Mouse (Mus musculus) brown adipose tissue, adult 24 weeks (tissue): ENCODE measurements around the gene Ethe1. TPM values are rescaled to one million over a fixed set of nuclear protein-coding genes. Genes with fewer than 3 reads are reported as not detected.

Experiments
- H3K27ac ChIP-seq: fragments of 200-500 bp; replicated peaks from 2 replicates; pipeline ENCODE4 v1.5.1; 2012; ENCODE audit warnings: low read depth, mild to moderate bottlenecking, low read length
- H3K4me1 ChIP-seq: fragments of 200-500 bp; 2 replicates; pipeline ENCODE4 v1.6.1; 2012; ENCODE audit warnings: low read length, mixed read lengths; ENCODE audit not compliant: control insufficient read depth, insufficient read depth, insufficient read length
- H3K4me3 ChIP-seq: fragments of 200-500 bp; 2 replicates; pipeline ENCODE4 v1.5.1; 2012; ENCODE audit warnings: low read depth, mild to moderate bottlenecking, low read length, moderate library complexity; ENCODE audit not compliant: insufficient read depth
- polyA plus RNA-seq: library from polyadenylated mRNA; stranded (reverse); fragments of >200 nt; gene quantifications from 2 replicates; pipeline ENCODE4 v1.2.4, GENCODE M21; 2012; ENCODE audit not compliant: missing spikeins, insufficient read depth, insufficient read length

Gene Ethe1
- polyA plus RNA-seq = 17.2 and 20.4 TPM in 2 replicates

- peak within 1 kb of the TSS; percentile 29; the same call in 1 of the 2 replicates for H3K4me3 ChIP-seq
- H3K27ac ChIP-seq = no peak within 1 kb of the TSS
- peaks cover 4% of the 10 kb centered on the region; the same call in 1 of the 2 replicates for H3K4me1 ChIP-seq
Observed at GRCm38 (mm10) chr7:24587330-24588105, at the start of gene Ethe1, which contains the start of gene Zfp575. Gene Ethe1, plus strand, starts transcription at chr7:24587543. Gene Zfp575, minus strand, starts transcription at chr7:24587641.

DNA sequence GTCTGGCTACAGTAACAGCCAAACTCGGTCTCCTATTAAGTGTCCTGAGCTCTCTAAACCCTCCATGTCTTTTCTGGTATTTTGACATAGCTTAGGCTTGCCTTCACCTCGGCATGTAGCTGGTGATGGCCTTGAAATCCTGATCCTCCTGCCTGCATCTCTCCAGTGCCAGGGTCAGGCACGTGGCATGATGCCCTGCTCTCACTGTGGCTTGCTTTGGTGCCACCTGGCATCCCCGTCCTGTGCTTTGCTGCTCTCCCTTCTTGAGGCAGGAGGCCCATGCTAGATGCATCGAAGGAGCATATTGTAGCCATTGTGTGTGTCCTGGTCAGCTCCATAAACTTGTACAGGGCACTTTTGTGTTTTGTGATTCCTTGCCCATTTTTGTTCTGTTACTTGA, 49.8 kb upstream of the Ethe1 start:
- Histone ChIP-seq H3K4me1 (no peaks in the 10 kb centered on the region), H3K27ac (no peak overlapping the region), H3K4me3 (no peak overlapping the region)

GRCm38 (mm10) chr7:24538154-24538553, 49.2 kb upstream of the Ethe1 start:
- Histone ChIP-seq H3K4me1 (no peaks in the 10 kb centered on the region), H3K27ac (no peak overlapping the region), H3K4me3 (peak overlapping the region; percentile 25; the same call in 1 of the 2 replicates)

- no peak overlapping the region for H3K27ac ChIP-seq
- no peak overlapping the region for H3K4me3 ChIP-seq
- H3K4me1 ChIP-seq = no peaks in the 10 kb centered on the region
Observed at GRCm38 (mm10) chr7:24538701-24539100, 48.6 kb upstream of the Ethe1 start.

DNA sequence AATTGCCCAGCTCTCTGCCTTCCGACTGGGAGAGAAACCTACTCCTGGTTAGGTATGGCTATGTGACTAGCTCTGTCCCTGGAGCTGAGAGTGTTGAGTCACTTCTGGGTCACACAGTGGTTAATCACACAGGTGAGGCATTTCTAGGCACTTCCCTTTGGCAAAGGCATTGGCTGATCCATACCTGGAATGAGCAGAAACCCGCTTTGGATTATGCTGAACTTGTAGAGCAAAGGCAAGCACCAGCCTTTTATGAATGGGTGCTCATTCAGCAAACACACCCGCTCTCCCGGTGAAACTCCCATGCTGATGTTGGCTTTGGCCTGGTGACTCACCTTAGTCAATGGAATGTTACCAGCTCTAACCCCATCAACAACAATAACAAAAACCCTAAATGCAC, 47.7 kb upstream of the Ethe1 start:
- Histone ChIP-seq H3K27ac (no peak overlapping the region), H3K4me3 (no peak overlapping the region), H3K4me1 (no peaks in the 10 kb centered on the region)

DNA sequence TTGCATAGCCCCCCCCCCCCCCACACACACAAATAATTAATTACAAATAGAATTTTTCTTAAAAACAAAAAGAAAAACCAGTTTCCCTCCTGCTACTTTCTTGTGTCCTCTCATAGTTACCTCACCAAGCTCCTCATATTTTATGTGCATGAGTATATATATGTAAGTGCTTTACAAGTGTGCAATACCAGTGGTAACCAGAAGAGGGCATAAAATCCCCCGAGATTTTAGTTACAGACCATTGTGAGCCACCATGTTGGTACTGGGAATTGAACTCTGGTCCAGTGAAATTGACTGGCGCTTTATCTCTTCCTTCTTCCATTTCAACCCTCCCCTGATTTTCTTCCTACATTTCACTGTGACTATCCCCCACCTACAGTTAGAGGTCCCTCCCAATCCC, 42.8 kb upstream of the Ethe1 start:
- no peaks in the 10 kb centered on the region; the same call in 1 of the 2 replicates for H3K4me1 ChIP-seq
- H3K27ac ChIP-seq = no peak overlapping the region
- no peak overlapping the region for H3K4me3 ChIP-seq

GRCm38 (mm10) chr7:24546068-24546614, 41.2 kb upstream of the Ethe1 start, which contains the start of the genes Pinlyp and Xrcc1:
Gene Pinlyp, minus strand, starts transcription at chr7:24546118.
Gene Xrcc1, plus strand, starts transcription at chr7:24546289.
- Histone ChIP-seq H3K4me3 (peak within 1 kb of the TSS; percentile 81), H3K4me1 (no peaks in the 10 kb centered on the region; the same call in 1 of the 2 replicates), H3K27ac (peak within 1 kb of the TSS; percentile 64)

GRCm38 (mm10) chr7:24546634-24547389, 40.5 kb upstream of the Ethe1 start:
- Histone ChIP-seq H3K4me1 (no peaks in the 10 kb centered on the region; the same call in 1 of the 2 replicates), H3K27ac (peak overlapping the region; percentile 64), H3K4me3 (peak overlapping the region; percentile 81)

GRCm38 (mm10) chr7:24547534-24548036, 39.8 kb upstream of the Ethe1 start:
- peak overlapping the region; percentile 81 for H3K4me3 ChIP-seq
- peaks cover 3% of the 10 kb centered on the region; the same call in 1 of the 2 replicates for H3K4me1 ChIP-seq
- no peak overlapping the region for H3K27ac ChIP-seq

- H3K4me1 ChIP-seq = peaks cover 3% of the 10 kb centered on the region; the same call in 1 of the 2 replicates
- no peak overlapping the region for H3K27ac ChIP-seq
- no peak overlapping the region for H3K4me3 ChIP-seq
Observed at GRCm38 (mm10) chr7:24551985-24552759, 35.2 kb upstream of the Ethe1 start.

DNA sequence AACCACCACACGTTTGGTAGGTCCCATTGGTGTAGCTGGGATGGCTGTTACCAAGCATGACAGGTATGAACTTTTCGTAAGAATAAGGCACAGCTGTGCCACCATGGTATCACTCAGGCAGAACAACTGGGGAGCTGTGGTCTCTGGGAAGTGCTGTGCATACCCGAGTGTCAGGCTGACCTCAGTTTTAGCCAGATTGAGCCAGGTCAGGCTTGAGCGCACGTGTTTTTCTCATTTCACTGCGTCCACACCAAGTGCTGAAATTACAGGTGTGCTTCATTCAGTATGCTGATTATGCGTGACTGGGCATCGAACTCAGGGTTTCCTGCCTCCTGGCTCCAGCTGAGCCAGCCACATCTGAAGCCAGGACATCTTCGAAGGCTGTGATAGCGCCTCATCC, 31.6 kb upstream of the Ethe1 start:
- H3K27ac ChIP-seq = no peak overlapping the region
- peaks cover 3% of the 10 kb centered on the region; the same call in 1 of the 2 replicates for H3K4me1 ChIP-seq
- no peak overlapping the region for H3K4me3 ChIP-seq

DNA sequence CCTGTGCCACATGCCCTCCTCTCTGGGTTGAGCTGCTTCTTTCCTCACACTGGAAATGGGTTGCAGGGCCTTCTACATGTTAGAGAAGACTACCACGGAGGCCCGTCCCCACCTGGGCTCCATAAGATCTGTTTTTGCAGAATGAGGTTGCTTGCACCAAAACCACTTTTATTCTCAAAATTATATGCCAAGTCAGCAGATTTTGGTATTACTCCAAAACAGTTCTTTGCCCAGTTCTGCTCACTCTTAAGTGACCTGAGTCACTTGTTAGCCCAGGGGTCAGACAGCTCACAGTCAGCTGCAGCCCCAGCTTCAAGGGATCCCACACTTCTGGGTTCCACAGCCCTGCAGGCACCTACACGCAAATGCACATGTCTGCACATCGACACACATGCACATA, 25.9 kb upstream of the Ethe1 start:
- no peak overlapping the region for H3K27ac ChIP-seq
- no peak overlapping the region for H3K4me3 ChIP-seq
- H3K4me1 ChIP-seq = no peaks in the 10 kb centered on the region

- H3K4me1 ChIP-seq = no peaks in the 10 kb centered on the region
Observed at GRCm38 (mm10) chr7:24563191-24563836, 24.0 kb upstream of the Ethe1 start.

DNA sequence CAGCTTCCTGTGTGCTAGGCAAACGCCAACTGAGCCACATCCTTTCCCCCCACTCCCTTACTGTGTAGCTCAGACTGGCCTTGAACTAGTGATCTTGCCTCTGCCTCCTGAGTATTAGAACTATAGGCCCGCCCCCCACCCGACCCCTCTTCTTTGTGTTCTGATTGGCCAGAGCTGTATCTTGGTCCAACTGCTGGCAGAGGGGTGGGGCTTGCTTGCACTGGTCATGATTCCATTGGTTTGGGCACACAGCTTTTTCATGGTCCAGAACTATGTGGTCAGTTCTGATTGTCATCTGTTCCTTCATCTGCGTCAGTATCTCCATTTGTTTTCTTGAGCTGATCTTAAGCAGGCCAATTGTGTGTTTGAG, 23.5 kb upstream of the Ethe1 start:
- H3K27ac ChIP-seq = no peak overlapping the region

More at GRCm38 (mm10) chr7:24563191-24563836, 24.0 kb upstream of the Ethe1 start:
- Histone ChIP-seq H3K4me3 (no peak overlapping the region), H3K27ac (no peak overlapping the region)

More for the DNA sequence above, 23.5 kb upstream of the Ethe1 start:
- Histone ChIP-seq H3K4me3 (no peak overlapping the region), H3K4me1 (no peaks in the 10 kb centered on the region)
